Mouse (Mus musculus) intestine, embryonic 16.5 days (tissue): Measurements from ENCODE around the gene Foxl1. TPM values are rescaled to one million over a fixed set of nuclear protein-coding genes. Genes with fewer than 3 reads are reported as not detected.

ENCODE experiments used
- ATAC-seq: fragments of 200-750 bp; cut with Nextera tagmentation; 2 replicates; pipeline ENCODE4 v1.8.0; 2017; ENCODE audit warnings: moderate TSS enrichment, moderate library complexity
- H3K27ac ChIP-seq: fragments of 300-500 bp; sonication (generic); 2 replicates; pipeline ENCODE4 v1.5.1; 2014; ENCODE audit warnings: mild to moderate bottlenecking, low read length
- H3K27me3 ChIP-seq: fragments of 300-500 bp; sonication (generic); replicated peaks from 2 replicates; pipeline ENCODE4 v1.6.1; 2014; ENCODE audit warnings: low read length, control low read depth, mixed read lengths; ENCODE audit not compliant: control insufficient read depth, insufficient read depth
- H3K36me3 ChIP-seq: fragments of 300-500 bp; sonication (generic); 2 replicates; pipeline ENCODE4 v1.6.1; 2014; ENCODE audit warnings: low read length, control low read depth; ENCODE audit not compliant: control insufficient read depth, insufficient read depth
- H3K4me1 ChIP-seq: fragments of 300-500 bp; sonication (generic); 2 replicates; pipeline ENCODE4 v1.6.1; 2014; ENCODE audit warnings: low read length, control low read depth, mixed read lengths; ENCODE audit not compliant: control insufficient read depth, insufficient read depth
- H3K4me2 ChIP-seq: fragments of 300-500 bp; sonication (generic); 2 replicates; pipeline ENCODE4 v1.6.1; 2014; ENCODE audit warnings: low read depth, low read length, control low read depth
- H3K4me3 ChIP-seq: fragments of 300-500 bp; sonication (generic); 2 replicates; pipeline ENCODE4 v1.5.1; 2014; ENCODE audit warnings: mild to moderate bottlenecking, low read length
- H3K9ac ChIP-seq: fragments of 300-500 bp; sonication (generic); 2 replicates; pipeline ENCODE4 v1.6.1; 2014; ENCODE audit warnings: low read depth, low read length
- H3K9me3 ChIP-seq: fragments of 300-500 bp; sonication (generic); 2 replicates; pipeline ENCODE4 v1.6.1; 2016; ENCODE audit warnings: low read length, control low read depth; ENCODE audit not compliant: control insufficient read depth
- WGBS: fragments of 180-500 bp; shearing (Covaris S2); extraction: QIAGEN DNeasy Blood & Tissue Kit; methylation state at CpG from one replicate; pipeline ENCODE4 v1.1.7; 2014; 5-methylcytosine and 5-hydroxymethylcytosine counted together
- polyA plus RNA-seq: library from polyadenylated mRNA; unstranded; fragments of >200 nt; fragmentation: Nextera tagmentation; extraction: Ambion mirVana; gene quantifications from 2 replicates; pipeline ENCODE4 v1.2.1, GENCODE M21; 2015

Foxl1 gene
- polyA plus RNA-seq, 1 experiment from 2014 or later = 5.2 TPM

- ATAC-seq = peak; percentile 66
- no peak overlapping the region for H3K4me2 ChIP-seq
Measured at GRCm38 (mm10) chr8:121113261-121113660, 14.5 kb upstream of the Foxl1 start.

GRCm38 (mm10) chr8:121115136-121115535 is 12.6 kb upstream of the Foxl1 start:
- Histone ChIP-seq H3K36me3 (no peaks in the 10 kb centered on the region), H3K9me3 (0 out of 2 replicates have a peak, but pooled peaks cover 3% of the 10 kb centered on the region), H3K4me2 (no peak overlapping the region), H3K9ac (no peak overlapping the region), H3K27ac (no peak overlapping the region), H3K27me3 (peaks cover 60% of the 10 kb centered on the region), H3K4me3 (no peak overlapping the region), H3K4me1 (peaks cover 15% of the 10 kb centered on the region)
- WGBS = 3% methylated on average over 25 of the region's 25 CpGs
- no peak for ATAC-seq

More at GRCm38 (mm10) chr8:121113261-121113660, 14.5 kb upstream of the Foxl1 start:
- Histone ChIP-seq H3K4me1 (peaks cover 15% of the 10 kb centered on the region), H3K27me3 (peaks cover 46% of the 10 kb centered on the region), H3K4me3 (no peak overlapping the region), H3K9ac (no peak overlapping the region), H3K27ac (no peak overlapping the region), H3K36me3 (no peaks in the 10 kb centered on the region), H3K9me3 (0 out of 2 replicates have a peak, but pooled peaks cover 3% of the 10 kb centered on the region)
- 1% methylated on average over 21 of the region's 21 CpGs for WGBS

DNA sequence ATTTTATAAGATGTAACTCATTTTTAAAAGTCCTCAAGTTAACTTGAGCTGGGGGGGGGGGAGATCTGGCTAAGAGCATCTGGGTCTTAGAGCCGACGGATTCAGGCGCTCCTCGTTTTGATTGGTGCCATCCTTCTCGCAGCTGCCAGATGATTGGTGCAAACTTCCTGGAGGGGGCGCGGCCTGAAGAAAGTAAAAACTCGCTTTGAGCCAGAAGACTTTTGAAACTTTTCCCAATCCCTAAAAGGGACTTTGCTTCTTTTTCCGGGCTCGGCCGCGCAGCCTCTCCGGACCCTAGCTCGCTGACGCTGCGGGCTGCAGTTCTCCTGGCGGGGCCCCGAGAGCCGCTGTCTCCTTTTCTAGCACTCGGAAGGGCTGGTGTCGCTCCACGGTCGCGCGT is 11.8 kb upstream of the Foxl1 start, which contains the start of gene Foxc2:
Foxc2 (plus strand) TSS at position 224 of the 400 bp plus-strand sequence.
- 0 out of 2 replicates have a peak, but pooled peaks cover 3% of the 10 kb centered on the region for H3K9me3 ChIP-seq
- H3K27ac ChIP-seq = no peak within 1 kb of the TSS
- peak within 1 kb of the TSS; percentile 61 for H3K9ac ChIP-seq
- ATAC-seq = peak; percentile 71
- H3K36me3 ChIP-seq = no peaks in the 10 kb centered on the region
- H3K27me3 ChIP-seq = peaks cover 63% of the 10 kb centered on the region
- peaks cover 15% of the 10 kb centered on the region for H3K4me1 ChIP-seq
- under 1% methylated on average over 25 of the region's 25 CpGs for WGBS
- peak within 1 kb of the TSS; percentile 90 for H3K4me2 ChIP-seq
- peak within 1 kb of the TSS; percentile 58 for H3K4me3 ChIP-seq

GRCm38 (mm10) chr8:121116591-121117185 is 11.1 kb upstream of the Foxl1 start:
- Histone ChIP-seq H3K9ac (peak overlapping the region; percentile 61), H3K9me3 (0 out of 2 replicates have a peak, but pooled peaks cover 3% of the 10 kb centered on the region), H3K27me3 (peaks cover 69% of the 10 kb centered on the region), H3K4me1 (peaks cover 15% of the 10 kb centered on the region), H3K4me2 (peak overlapping the region; percentile 90), H3K4me3 (peak overlapping the region; percentile 58), H3K27ac (no peak overlapping the region), H3K36me3 (no peaks in the 10 kb centered on the region)
- peak; percentile 39; the same call in 1 of the 2 replicates for ATAC-seq
- under 1% methylated on average over 51 of the region's 55 CpGs for WGBS

- no peak overlapping the region for H3K9ac ChIP-seq
- H3K4me1 ChIP-seq = peaks cover 15% of the 10 kb centered on the region
- no peaks in the 10 kb centered on the region for H3K36me3 ChIP-seq
- H3K9me3 ChIP-seq = 0 out of 2 replicates have a peak, but pooled peaks cover 3% of the 10 kb centered on the region
- H3K4me3 ChIP-seq = peak overlapping the region; percentile 58
- no peak for ATAC-seq
- no peak overlapping the region for H3K27ac ChIP-seq
- peak overlapping the region; percentile 90 for H3K4me2 ChIP-seq
- H3K27me3 ChIP-seq = peaks cover 73% of the 10 kb centered on the region
- 1% methylated on average over 62 of the region's 62 CpGs for WGBS
Measured at GRCm38 (mm10) chr8:121117186-121117651, 10.5 kb upstream of the Foxl1 start.

GRCm38 (mm10) chr8:121117906-121118305 is 9.8 kb upstream of the Foxl1 start:
- H3K9ac ChIP-seq = no peak overlapping the region

DNA sequence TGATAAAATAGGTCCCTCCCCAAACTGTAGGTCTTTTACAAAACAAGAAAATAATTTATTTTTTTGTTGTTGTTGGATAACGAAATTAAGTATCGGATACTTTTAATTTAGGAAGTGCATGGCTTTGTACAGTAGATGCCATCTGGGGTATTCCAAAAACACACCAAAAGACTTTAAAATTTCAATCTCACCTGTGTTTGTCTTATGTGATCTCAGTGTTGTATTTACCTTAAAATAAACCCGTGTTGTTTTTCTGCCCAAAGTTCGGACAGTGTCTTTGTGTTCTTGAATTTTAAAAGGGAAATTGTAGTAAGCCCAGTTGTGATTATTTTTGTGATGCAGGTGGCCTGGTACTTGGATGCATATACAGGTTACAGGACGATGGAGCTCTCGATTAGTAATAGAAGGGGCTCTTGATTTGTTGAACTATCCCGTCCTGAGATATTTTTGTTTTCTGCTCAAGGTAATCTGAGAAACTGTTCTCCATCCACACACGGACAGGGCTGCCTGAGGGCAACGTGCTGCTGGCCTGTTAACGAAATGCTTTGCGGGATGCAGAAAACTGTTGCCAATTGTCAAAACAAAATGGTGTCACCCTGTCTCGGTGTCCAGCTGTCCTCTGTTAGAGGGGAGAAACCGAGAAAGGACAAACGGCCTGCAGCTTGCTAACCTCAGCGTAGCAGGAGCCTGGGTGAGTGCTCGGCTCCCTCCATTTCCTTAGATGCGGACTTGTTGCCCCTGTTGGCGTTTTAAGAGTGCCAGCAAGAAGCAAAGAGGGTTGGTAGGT is 8.9 kb upstream of the Foxl1 start:
- WGBS = 9% methylated on average over 18 of the region's 18 CpGs
- Histone ChIP-seq H3K4me3 (no peak overlapping the region), H3K27me3 (peaks cover 85% of the 10 kb centered on the region)

More at GRCm38 (mm10) chr8:121117906-121118305, 9.8 kb upstream of the Foxl1 start:
- Histone ChIP-seq H3K4me3 (peak overlapping the region; percentile 18; the same call in 1 of the 2 replicates), H3K27me3 (peaks cover 80% of the 10 kb centered on the region), H3K36me3 (no peaks in the 10 kb centered on the region), H3K27ac (no peak overlapping the region), H3K4me2 (peak overlapping the region; percentile 90; the same call in 1 of the 2 replicates), H3K4me1 (peaks cover 15% of the 10 kb centered on the region), H3K9me3 (0 out of 2 replicates have a peak, but pooled peaks cover 3% of the 10 kb centered on the region)
- no peak for ATAC-seq
- WGBS = 1% methylated on average over 28 of the region's 28 CpGs

GRCm38 (mm10) chr8:121119635-121120455 is 7.9 kb upstream of the Foxl1 start:
- H3K4me2 ChIP-seq = no peak overlapping the region
- no peak overlapping the region for H3K4me3 ChIP-seq
- H3K9ac ChIP-seq = no peak overlapping the region
- peaks cover 86% of the 10 kb centered on the region for H3K27me3 ChIP-seq
- WGBS = 25% methylated on average over 12 of the region's 12 CpGs
- H3K27ac ChIP-seq = no peak overlapping the region
- no peaks in the 10 kb centered on the region for H3K36me3 ChIP-seq
- H3K4me1 ChIP-seq = peaks cover 15% of the 10 kb centered on the region
- 0 out of 2 replicates have a peak, but pooled peaks cover 3% of the 10 kb centered on the region for H3K9me3 ChIP-seq
- no peak for ATAC-seq

More for the DNA sequence above, 8.9 kb upstream of the Foxl1 start:
- Histone ChIP-seq H3K27ac (no peak overlapping the region), H3K9ac (no peak overlapping the region), H3K9me3 (0 out of 2 replicates have a peak, but pooled peaks cover 3% of the 10 kb centered on the region), H3K36me3 (no peaks in the 10 kb centered on the region), H3K4me1 (peaks cover 15% of the 10 kb centered on the region), H3K4me2 (no peak overlapping the region)
- ATAC-seq = no peak
